Mouse (Mus musculus) spleen, postnatal 14 days (tissue): Measurements from ENCODE around the gene Atp6v0e.
A peak's percentile ranks its signal among the peaks of the same experiment; 100 is the strongest.

Experiments
- DNase-seq, 2 experiments: peaks; one replicate each; pipeline ENCODE4 v3.0.0; 2021 to 2022; ENCODE audit warnings: low spot score in 2 of 2

Gene Atp6v0e

DNA sequence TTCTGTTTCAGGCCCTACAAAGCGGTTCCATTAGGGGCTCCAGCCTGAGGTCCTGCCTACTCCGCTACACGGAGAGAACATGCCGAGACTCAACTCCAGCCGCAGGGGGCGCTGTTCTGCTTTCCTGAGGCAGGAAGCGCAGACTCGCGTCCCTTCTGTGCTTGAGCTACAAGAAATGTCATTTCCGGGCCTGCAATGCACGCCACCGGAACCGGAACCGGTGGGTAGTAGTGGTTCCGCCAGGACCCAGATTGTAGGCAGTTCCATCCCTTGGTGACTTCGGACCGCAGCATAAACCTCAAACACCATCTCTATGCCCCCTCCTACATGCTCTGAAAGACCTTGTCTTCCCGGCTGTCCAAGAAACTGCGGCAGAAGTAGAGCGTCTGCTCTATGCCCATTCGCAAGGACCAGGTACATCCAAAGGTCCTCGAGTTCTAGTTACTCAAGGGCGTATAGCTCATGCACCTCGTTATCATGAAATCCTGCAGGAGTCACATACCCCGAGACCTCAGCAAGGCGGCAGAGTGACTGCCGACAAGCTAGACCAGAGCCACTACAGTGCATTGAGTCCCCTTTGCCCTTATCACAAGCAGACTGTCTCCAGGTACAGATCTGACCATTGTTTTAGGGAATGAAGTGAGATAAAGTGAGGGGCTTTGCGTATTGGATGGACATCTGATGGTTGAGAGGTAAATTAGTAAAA lies at the start of gene Atp6v0e:
Gene Atp6v0e (plus strand): TSS at position 254 of the 706 bp plus-strand sequence.
- DNase-seq: peak; percentile 81 to 93

DNA sequence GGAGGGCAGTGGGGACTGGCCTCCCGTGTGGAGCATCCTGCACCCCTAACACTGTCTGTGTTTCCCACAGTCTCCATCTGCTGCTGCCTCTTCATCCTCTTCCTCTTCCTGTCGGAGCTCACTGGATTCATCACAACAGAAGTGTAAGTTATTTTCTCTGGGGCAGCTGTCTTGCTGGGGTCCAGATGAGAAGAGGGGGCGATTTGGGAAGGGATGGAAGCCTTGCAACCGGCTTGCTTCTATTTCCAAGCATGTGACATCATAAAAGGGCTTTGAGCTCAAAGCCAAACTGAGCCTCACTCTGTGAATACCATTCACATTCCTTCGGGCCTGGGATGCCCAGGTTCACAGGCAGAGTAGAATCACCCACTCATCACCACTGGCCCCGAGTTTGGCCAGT lies 48.7 kb upstream of the Atp6v0e start:
- no peak for DNase-seq

DNA sequence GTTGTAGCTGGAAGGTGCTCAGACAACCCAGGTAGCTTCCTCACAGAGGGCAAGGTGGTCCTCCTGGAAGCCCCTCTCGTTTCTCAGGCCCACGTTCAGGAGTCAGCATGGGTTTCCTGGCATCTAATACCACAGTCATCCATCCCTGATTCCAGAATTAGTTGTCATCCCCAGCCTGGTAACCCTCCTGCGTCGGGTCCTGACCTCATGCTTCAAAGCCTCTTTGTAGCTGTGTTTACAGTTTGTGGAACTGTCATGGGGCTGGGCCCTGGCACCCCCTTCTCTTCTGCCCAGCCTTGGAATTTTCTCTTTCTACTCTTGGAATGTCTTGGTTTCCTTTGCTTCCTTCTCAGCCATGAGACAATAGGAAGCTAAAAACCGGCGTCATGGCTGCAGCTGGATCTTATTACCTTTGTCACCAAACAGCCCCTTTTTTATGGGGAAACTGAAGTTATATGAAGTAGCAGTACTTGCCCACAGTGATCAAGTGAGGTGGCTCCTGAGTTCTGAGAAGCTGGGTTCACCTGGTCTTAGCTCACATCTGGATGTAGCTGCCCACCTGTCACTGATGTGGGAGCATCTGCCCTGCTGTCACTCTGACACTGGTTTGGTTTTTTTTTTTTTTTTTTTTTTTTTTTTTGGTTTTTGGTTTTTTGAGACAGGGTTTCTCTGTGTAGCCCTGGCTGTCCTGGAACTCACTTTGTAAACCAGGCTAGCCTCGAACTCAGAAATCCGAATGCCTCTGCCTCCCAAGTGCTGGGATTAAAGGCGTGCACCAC lies 48.1 kb upstream of the Atp6v0e start:
- DNase-seq: no peak

DNA sequence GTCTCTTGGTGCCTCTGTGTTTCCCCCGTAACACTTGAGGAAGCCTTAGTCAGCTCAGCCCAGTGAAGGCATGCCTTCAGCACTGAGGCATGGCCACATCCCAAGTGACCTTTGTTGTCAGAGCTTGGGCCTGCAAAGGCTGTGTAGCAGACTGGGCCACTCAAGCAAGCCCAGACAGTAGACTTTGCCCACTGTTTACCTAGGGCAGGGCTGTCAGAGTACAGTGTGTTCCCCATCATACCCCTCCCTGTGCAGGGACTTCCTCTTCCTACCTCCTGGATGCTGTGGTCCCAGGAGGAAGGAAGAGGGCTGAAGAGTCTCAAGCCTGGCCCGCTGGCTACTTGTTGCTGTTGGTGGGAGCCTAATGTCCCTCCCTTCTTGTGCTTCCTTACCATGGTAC lies 46.3 kb upstream of the Atp6v0e start:
- DNase-seq: no peak

DNA sequence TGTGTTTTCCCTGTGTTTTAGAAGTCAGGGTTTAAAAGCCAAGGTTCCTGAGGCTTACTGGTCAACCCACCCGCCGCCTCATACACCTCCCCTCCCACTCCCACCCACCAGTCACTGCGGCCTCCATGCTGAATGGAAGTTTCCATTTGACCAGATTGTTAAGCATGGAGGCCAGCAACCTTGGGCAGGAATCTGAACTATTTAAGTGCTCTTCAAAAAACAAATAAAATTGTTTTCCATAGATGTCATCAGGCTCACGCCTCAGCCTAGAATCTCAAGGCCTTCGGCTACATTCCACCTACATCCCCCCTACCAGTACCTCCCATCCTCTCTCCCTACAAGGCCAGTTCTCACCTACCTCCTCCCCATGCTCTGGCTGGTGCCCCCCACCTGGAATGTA lies 44.5 kb upstream of the Atp6v0e start:
- no peak for DNase-seq

DNA sequence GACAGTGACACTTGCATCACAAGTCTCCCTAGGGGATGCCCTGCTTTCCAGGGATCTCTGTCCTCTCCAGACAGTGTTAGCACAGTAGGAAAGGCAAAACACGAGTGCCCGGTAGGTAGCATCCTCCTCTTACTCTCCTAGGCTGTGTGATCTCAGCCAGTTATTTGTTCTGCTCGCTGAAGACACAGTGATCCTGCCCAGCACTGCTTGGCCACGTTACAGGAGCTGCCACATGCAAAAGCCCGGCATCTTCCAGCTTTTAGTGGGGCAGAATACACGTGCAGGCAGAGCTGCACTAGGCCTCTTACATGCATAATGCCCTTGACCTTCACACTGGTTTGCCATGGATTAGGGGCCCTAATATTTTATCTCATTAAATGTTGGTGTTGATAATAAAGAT lies 43.5 kb upstream of the Atp6v0e start:
- no peak for DNase-seq

DNA sequence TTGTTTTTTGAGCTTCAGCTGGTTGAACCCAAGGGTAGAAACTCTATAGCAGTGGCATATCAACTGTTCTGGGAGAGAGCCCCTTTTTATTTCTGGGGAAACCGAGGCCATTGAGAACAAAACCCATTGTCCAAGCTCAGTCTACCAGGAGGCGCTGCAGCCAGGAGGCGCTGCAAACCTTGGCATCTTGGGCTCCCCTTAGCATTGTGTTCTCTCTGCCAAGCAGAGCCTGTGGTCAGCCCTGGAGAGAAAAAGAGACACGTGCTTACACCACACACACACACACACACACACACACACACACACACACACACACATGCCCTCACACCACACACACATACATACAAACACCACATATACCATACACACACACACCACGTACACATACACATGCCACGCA lies 42.7 kb upstream of the Atp6v0e start:
- DNase-seq: no peak

DNA sequence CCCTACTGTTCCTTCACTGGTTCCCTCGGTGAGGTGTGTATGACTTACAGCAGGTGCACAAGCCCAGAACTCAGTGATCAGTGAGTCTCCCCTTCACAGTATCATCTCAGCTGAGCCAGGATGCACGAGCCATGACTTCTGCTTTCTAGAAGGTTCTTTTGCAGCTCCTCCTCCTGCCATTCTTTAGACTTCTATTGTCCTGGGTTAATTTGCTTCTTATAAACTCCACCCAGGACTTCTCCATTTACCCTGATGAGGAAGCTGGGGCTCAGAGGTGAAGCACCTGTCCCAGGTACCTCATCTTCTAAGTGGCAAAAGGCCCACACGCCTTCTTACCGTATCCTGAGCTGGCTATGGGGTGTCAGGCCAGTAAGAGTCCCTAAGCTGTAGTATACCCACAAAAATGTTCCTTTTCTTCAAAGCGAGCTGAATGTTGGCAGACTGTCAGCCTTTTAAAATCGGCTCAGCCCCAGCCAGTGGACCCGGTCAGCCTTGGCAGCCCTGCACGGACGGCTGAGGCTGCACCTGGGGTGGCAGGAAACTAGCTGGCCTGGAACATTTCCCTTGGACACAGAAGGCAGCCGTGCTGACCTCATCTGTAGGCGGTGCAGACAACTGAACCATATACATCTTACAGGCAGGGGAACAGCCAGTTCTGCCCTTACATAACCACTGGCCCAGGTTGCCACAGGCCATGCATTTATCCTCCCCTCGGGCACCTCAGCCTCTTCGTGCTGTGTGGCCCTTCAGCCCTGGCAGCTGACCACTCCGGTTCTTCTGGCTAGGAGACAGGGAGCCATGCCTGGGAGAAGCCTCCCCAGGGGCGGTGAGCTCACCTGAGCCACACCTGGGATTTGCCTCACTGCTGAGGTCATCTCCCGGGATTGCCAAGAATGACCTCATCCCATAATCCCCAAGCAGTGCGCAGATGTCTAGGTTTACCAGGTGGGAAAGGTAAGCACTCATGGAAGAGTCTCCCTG lies 42.0 kb upstream of the Atp6v0e start:
- peak; percentile 15 to 18 for DNase-seq

DNA sequence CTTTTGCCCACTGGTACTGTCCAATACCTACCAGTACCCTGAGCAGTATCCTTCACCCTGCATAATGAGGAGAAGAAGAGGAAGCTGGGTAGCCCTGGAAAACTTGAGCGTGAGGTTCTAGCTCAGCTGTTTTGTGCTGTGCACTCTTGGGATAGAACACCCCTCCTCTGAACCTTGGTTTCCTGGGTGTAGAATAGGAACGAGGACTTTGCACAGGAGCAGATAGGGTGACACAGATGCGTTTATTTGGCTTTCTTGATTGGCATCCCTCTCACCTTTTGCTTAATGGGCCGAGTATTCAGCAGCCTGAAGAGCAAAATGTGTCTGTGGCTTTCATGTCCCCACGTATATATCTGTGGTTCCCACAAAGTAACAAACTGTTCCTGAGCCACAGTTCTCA lies 41.1 kb upstream of the Atp6v0e start:
- no peak for DNase-seq

DNA sequence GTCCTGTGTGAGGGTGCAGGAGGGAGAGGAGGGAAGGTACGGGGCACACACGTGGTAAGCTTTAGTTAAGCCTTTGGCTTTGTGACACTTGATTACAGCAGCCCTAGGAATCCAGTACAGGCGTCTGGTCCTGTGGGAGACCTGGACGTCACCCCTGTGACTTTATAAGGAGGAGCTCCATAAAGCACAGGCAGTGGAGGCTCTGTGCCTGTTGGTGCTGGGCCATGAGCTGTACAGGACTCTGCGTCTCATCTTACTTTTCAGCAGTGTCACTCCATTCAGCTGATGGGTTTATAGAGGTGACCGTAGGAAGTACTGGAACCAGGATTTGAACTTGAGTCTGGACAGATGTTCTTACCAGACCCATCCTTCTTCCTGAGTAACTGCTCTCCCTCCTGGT lies 39.0 kb upstream of the Atp6v0e start:
- DNase-seq: no peak

DNA sequence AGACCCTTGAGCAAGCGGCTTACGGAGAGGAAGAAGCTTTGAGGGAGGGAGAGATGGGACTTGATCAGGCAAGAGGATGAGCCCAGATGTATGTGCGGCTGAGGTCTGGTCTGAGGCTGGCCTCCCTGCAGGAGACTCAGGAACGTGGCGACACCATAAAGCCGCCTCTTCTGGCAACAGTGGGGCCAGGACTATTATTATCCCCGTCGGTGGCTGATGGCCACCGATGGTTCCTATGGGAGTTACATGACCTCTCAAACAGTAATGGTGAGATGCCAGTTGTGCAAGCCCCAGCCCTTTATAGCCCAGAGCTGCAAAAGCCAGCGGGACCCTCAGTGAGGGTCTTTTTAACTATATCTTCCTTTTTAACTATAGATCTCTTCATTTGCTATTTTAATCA lies 38.0 kb upstream of the Atp6v0e start:
- DNase-seq: no peak

DNA sequence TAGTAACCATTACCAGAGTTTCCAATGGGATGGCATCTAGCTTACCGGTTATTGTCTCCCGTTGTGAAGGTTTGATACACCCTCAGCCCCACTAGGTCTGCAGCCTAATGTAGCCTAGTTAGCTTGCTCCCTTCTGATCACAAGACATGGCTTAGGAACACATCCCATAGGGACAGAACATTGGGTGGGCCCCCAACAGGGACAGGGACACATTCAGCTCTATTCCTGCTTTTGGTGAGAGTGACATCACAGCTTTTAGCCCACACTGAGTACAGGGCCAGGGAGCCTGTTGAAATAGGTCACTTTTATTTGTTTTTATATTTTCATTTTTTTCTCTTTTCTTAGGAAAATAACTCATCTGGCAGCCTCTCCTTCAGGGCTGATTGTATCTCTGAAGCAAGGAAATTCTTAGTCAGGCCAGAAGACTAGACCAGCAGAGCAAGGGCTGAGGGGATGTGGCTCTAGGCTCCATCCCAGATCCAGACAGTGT lies 37.5 kb upstream of the Atp6v0e start:
- no peak for DNase-seq

DNA sequence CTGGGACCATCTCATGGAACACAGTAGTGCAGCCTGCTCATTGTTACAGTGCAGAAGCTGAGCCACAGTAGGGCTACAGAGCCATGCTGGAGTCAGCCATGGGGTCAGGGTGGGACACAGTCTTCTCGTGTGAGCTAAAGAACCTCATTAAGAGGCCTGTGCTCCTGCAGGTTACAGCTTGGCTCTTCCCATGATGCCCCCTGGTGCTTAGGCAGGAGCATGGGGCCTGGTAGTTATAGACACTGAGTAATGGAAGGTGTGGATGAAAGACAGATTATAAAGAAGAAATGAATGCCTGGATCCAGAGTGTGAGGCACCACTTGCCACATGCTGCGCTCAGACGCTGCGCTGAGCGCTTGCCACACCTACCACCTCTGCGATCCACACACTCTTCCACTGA lies 34.6 kb upstream of the Atp6v0e start:
- DNase-seq: no peak

DNA sequence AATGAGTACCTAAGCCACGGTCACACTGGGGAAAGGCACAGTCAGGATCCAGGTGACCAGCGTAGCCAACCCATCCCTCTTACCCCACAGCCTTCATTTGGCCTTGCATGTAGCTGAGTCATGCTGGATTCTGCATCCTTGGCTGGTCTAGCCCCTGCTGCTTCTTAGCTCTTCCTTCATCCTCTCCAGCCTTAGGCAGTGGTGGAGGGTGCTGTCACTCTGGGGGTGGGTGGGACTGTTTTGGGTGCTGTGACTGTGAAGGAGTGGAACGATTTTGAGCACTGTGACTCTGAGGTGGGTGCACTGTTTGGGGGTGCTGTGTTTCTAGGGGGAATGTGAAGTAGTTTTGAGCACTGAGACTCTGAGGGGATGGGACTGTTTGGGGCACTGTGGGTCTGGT lies 34.1 kb upstream of the Atp6v0e start:
- DNase-seq: no peak

DNA sequence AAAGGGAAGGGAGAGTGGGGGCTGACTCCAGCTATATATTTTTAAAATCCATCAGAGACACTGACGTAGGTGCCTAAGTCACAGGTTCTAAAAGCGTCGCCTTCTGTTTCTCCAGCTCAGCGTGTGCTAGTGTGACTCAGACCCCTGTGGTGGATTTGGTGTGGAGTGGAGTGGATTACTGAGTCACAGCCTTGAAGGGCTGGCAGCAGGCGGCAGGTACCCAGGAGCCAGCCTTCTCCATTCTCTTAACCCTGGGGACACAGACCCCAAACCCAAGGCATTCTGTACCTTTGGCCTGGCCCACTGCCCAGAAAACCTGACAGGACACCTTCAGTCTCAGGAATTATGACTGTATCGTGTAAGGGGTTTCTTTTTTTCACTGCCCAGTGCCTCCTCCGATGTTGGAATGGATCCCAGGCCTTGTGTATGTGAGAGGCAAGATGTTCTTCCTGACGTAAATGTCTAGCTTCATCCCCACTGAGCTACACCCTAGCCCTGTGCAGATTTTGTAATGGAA lies 31.2 kb upstream of the Atp6v0e start:
- no peak for DNase-seq

DNA sequence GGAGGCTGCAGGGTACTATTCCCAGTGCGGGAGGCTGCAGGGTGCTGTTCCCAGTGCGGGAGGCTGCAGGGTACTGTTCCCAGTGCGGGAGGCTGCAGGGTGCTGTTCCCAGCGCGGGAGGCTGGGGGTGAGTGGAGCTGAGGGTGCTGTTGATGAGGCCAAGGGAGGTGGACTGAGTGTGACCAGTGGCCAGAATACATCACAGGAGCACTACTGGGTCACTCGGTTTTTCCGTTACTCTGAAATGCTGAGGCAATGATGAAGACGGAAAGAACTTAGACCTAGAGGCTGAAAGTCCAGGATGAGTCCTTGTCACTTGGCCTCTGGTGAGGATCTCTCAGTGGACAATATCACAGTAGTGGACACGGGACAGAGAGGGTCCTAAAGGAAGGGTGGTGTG lies 29.8 kb upstream of the Atp6v0e start:
- no peak for DNase-seq

DNA sequence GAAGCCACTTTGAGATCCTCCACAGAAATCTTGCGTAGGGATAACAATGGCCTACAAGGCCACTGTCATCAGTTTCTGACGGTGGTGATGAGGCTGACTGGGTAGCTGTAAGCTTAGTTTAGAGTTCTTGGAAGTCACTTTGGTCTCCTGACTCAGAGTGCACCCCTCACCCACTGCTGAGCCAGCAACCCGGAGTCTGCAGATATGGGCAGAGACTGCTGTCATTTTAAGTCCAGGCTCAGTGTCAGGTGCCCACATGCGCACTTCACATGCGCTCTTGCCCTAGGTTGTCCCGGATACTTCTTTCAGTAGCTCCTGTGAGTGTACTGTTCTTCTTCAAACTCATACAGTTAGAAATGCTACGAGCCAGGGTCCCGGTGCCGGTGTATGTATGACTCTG lies 29.1 kb upstream of the Atp6v0e start:
- no peak for DNase-seq

DNA sequence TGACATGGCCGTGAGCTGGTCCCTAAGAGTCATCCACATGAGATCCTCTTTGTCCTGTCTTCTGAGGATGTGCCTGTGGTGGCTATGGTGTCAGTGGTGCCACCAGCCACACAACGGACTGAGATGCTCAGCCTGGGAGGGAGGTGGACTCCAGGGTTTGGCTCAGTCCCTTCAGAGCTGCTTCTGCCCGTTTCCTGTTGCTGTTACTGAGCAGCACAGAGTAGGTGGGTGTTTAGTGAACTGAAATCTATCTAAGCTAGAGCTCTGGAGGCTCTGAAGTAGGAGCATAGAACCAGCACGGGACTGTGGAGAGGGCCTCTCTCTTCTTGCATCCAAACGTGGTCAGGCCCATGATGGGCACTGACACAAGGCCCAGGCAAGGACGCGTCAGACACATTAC lies 28.5 kb upstream of the Atp6v0e start:
- no peak for DNase-seq

DNA sequence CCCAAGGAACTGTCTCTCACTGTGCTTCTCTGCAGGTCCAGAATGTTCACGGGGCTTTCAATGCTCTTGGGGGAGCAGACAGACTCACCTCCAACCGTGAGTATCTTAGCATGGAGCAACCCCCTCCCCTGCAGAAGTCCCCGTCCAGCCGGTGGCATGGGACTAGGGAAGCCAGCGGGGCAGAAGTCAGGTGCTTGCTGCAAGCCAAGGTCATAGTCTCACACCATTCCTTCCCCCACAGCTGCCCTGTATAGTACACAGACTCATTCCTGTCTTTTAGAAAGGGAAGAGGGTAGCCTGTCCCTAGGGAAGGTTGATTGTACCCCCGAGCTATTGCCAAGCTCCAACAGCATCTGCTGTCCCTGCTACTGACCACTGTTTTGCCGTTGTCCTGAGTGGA lies 27.1 kb upstream of the Atp6v0e start:
- no peak for DNase-seq

DNA sequence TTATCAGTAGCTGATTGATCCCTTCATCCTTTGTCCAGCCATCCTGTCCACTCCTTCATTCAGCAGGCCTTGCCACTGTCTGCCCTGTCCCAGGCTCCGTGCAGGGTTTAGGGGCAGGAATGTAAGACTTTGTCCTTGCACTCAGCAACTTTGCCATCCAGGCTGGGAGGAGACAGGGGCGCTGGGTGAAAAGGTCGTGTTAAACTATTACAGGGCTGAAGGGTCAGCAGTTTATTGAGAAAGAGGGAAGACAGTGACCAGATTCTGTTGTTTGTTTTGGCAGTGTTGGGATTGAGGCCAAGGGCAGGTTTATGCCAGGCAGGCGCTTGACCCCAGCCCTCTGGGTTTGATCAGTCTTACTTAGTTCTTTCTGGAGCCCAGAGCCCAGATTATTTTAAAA lies 25.2 kb upstream of the Atp6v0e start:
- no peak for DNase-seq

DNA sequence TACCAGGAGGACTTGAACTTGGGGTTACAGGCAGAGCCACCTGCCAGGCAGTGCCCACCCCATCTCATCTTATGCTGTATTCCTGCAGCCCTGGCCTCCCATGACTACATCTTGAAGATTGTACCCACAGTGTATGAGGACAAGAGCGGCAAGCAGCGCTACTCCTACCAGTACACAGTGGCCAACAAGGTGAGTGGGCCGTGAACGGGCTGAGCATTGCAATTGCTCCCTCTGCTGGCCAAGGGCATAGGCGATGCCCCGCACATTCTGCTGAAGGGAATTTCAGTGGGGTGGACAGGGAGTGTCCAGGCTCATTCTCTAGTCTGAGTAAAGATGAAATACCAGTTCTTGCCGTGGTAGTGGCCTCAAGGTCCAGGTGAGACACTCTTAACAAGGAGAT lies 24.4 kb upstream of the Atp6v0e start:
- peak; percentile 53 to 77 for DNase-seq

DNA sequence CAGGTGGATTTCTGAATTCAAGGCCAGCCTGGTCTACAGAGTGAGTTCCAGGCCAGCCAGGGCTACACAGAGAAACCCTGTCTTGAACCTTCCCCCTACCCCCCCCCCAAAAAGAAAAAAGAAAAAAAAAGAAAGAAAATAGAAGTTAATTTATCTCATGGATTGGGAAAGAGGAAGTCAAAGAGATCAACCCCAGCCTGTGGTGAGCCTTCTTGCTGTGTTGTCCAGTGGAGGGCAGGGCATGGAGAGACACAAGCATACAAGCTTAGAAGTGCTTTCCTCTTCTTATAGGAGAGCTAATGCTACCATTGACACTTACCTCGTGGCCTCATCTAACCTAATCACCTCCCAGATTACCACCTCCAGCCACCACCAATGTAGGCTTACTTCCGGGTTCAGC lies 23.2 kb upstream of the Atp6v0e start:
- no peak for DNase-seq
